Mouse (Mus musculus) right cerebral cortex, postnatal 36 days (tissue): ENCODE data around the gene Rfng.
"Not testable (repeated sequence)": the region's sequence is repeated elsewhere in the genome, so short reads cannot be mapped to it uniquely, and the experiment has no call there.

Source experiments
- DNase-seq, 2 experiments: peaks; one replicate each; pipeline ENCODE4 v3.0.0; 2022; ENCODE audit warnings: low spot score in 2 of 2, mixed read lengths in 1 of 2

The Rfng gene

DNA sequence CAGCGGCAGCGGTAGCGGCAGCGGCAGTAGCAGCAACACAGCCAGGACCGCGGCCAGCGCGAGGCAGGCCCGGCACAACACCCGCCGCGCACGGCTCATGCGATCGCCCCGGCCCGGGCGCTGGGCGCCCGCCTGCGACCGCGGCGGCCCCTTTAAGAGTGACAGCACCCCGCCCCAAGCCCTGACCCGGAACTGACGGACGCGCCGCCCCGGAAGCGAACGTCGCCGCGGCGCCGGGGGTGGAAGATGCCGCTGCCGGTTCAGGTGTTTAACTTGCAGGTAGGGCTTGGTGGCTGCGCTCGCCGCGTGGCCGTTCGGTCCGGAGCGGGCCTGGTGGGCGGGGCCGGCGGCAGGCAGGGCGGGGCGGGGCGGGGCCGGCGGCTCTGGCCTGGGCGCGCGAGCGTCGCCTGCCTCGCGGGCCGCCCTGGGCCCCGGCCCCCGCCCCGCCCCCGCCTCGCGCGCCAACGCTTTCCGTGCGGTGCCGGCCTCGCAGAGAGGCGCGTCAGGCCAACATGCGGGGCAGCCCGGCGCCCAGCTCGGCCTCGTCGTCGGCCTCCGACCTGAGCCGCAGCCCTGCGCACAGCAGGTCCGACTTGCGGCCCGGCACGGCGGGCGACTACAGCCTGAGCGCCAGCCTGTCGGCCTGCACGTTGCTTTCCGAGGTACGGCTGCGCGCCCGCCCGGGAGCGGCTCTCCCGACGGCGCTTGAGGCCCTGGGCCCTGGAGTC lies at the start of gene Rfng, which contains the start of gene Gps1:
Gene Rfng (minus strand): TSS at position 144 of the 728 bp plus-strand sequence.
Gene Gps1 (plus strand): TSS at position 209 of the 728 bp plus-strand sequence.
- peak; percentile 63 to 75 for DNase-seq

- DNase-seq: not testable (repeated sequence)
Observed at GRCm38 (mm10) chr11:120832962-120833361, 49.0 kb upstream of the Rfng start.

DNA sequence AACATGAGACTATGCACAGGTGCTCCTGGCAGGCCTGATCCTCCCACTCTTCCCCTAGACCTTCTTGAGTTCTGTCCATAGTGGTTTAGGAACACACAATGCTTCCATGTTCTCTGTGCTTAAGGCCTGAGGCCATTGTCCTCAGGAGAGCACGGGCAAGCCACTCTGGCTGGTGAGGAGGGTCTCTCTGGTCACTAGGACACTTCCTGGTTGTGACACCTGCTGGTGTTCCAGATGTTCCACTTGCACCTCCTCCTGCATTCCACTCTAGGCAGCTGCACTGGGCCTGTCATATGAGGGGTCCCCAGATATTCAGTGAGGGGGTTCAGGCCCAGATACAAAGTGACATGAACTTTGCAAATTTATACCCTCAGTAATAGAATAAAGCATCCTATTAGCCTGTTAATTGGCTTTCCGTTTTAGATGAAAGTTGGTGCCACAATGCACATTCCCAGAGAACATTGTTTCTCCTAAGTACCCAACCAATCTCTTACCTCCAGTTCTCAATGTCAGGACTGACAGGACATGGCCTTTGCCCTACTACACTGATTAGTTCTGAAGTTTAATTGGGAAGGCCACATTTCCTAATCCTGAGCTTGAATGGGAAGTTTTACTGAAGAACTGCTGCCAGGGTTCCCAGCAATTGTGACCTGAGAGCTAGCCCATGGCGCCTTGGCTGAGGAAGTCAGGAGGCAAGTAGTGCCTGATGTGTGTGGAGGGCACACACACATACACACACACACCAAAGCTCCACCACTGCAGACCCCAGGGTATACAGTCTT lies 47.8 kb upstream of the Rfng start:
- no peak for DNase-seq

- DNase-seq: no peak
Observed at GRCm38 (mm10) chr11:120830686-120831085, 46.7 kb upstream of the Rfng start.

DNA sequence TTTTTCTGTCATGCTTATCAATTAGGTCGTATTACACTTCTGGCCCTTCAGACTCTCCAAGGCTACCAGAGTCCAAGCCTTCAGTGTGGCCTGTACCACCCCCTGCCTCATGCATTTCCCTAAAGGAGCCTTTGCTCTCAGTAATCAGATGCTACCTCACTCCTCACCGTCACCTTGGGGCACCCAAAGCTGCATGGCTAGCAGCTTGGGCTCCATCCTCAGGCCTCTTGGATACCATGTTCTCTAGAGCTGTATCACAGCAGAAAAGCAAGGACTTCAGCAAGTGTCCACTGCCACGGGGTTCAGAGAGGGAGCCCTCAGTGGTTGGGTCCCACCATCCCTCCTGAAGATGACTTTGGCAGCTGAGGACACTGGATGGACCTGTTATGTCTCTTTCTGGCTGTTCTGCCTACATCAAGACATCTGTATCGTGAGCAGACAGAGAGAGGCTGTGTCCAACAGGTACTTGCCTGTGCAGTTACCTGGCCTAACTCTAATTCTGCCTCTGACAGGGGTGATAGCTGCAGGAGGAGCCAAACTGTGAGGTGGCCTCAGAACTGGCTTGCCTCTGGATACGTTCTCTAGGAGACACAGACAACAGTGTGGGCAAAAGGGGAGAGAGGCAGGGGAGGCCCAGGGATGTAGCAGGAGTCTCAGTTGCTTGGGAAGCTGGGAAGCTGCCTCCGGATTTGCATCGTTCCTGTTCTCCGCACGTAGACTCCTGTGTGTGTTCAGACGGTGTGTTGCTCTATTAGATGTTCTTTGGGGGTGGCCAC lies 45.9 kb upstream of the Rfng start:
- no peak for DNase-seq

- DNase-seq: no peak
Observed at GRCm38 (mm10) chr11:120828416-120828815, 44.4 kb upstream of the Rfng start.

- no peak for DNase-seq
Observed at GRCm38 (mm10) chr11:120826016-120826953, 42.3 kb upstream of the Rfng start.

DNA sequence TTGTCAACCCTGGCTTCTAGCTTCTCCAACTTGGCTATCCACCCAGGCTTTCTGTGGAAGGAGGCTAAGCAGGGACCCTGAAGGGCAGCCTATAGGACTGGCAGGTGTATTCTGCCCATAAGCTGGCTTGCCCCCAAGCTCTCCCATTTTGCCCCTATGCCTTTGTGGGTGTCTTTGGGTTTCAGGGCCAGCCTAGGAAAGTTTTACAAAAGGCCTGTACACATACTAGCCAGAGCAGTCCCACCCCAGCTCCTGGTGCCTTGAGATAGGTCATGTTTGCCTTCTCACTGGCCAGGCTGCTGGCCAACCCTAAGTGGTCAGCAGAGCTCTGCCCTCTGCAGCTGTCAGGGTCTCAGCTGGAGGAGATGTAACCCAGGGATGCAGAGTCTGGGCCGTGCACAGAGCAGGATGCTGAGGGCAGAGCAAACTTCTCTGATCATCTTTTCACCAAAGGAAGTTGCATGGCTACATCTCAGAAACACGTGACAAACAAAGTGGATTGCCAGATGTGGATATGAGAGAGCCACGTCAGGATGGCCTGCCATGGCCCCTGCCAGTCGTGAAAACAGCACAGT lies 41.4 kb upstream of the Rfng start:
- no peak for DNase-seq

DNA sequence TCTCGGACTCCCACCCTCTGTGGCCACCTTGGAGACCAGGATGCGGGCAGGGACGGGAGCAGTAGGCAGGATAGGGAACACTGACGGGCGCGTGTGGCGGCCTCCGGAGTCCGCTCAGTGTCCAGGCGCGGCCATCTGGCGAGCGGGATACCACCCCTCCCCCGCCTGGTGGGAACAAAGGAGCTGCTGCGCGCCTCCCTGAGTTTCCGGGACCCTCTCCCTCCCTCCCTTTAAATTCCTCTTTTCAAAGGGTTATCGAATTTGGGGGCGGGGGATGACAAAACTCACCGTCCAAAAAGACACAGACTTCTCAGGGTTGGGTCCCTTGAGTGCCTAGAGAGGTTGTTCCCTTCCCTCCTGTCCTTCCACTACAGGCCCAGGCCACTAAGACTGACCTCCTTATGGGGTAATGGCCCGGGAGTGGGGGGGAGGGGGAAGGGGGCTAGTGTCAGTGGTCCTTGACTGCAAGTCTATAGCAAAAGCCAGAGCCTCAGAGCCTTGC lies 40.8 kb upstream of the Rfng start:
- no peak for DNase-seq

- DNase-seq: peak; percentile 97
Observed at GRCm38 (mm10) chr11:120823956-120824786, 40.2 kb upstream of the Rfng start, which contains the start of gene Fasn. Gene Fasn (minus strand): TSS chr11:120824547.

- DNase-seq: no peak
Observed at GRCm38 (mm10) chr11:120823551-120823947, 39.5 kb upstream of the Rfng start.

- no peak for DNase-seq
Observed at GRCm38 (mm10) chr11:120822831-120823550, 39.0 kb upstream of the Rfng start.

- no peak for DNase-seq
Observed at GRCm38 (mm10) chr11:120822321-120822720, 38.3 kb upstream of the Rfng start.

DNA sequence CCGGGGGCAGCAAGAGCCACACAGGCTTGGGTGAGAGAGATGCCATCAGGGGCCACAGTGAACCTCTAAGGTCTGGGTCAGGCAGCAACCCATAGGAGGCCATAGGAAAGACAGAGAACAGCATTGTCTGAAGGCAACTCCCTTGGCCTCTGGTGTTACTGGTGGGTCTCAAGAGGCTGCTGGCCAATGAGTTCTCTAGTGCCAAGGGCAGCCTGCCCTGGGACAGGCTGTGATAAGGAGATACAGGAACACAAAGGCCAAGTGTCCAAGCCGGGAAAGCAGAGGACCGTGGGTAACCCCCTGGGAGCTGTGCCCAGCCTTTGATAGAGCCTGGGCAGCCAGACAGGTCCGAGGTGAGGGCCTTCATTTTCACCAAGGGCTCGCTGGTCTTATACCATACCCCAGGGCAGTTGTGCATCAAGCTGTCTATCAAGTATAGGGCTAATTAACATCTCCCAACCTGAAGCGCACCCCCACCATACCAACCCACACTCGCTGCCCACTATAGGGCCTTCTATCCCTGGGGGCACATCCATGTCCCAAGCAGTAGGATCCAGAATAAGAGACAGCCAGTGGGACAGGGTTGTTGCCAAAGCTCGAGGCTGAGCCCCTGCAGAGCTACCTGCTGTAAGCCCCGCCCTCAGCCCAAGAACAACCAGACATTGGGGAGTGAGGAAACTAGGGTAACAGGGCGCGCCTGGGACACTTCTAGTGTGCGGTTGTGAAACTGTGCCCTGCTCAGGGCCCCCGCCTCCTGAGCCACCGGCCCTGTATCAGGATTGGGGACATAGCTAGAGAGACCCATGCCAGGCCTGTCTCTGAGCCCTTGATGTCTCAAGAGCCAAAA lies 37.3 kb upstream of the Rfng start:
- no peak for DNase-seq

- no peak for DNase-seq
Observed at GRCm38 (mm10) chr11:120820546-120820945, 36.5 kb upstream of the Rfng start.

DNA sequence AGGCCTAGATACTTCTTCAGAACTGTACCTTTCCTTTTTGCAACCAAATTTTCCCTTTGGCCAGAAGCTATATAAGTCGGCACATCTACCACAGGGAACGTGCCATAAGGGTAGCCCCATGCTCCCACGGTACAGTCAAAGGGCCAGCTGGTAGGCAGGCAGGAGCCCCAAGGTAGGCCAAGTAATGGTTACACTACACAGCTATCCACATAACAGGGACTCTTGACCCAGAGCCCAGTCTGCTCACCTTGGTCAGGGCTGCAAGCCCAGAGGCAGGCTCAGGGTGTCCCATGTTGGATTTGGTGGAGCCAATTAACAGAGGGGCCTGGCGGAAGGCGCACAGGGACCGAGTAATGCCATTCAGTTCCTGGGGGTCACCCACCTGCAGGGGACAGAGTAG lies 35.5 kb upstream of the Rfng start:
- DNase-seq: no peak

DNA sequence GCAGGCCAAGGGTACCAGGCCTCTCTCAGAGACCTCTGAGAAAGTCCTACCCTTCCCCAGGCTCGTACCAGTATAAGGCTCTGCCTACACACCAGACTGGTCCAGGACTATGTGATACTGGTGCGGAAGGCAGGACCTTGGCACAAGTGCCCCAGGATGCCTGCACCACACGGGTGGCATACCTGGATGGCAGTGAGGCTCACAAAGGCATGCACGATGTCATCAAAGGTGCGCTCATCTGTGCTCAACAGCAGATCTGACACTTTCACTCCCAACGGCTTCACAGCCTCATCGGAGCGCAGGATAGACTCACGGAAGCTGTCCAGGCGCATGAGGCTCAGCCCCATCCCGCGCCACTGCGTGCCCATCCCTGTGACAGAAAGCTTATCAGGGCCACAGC lies 34.2 kb upstream of the Rfng start:
- DNase-seq: no peak

DNA sequence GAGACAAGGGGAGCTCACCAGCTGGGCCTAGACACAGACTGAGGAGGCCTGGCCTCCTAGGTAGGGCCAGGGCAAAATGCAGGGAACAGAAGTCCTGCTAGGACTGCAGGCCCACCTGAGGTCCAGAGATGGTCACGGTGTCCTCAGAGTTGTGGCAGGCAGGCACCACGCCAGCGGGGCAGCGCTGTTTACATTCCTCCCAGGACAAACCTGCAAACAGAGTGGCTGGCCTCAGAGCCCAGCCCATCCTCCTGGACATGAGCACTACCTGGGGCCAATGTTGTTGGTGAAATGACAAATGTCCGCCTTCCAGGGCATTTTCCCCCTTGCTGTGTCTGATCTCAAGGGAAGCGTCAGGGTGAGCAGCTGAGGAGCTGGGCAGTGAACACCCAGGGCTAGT lies 33.4 kb upstream of the Rfng start:
- no peak for DNase-seq
